ENCODE assay signal across 29 mouse cellular contexts in genomic region chr13:52196917-52197316, GRCm38 (mm10).
A peak's percentile ranks its signal among the peaks of the same experiment; 100 is the strongest.
DNase-seq lines count a peak whose midpoint lies in the region; ATAC-seq lines count a peak whose summit lies in the region.
"Had no signal": no experiment of that assay in that cellular context is flagged by ENCODE, and none has a peak within 500 bp of the region (broad histone marks: within the 10 kb centered on the region; RNA-seq: fewer than 3 reads in every experiment).

No protein-coding gene starts in this region.

- H3K4me2 ChIP-seq in heart, embryonic 11.5 days, result no peak overlapping the region
- no peak overlapping the region for H3K4me2 ChIP-seq in liver, embryonic 12.5 days
- H3K4me2 ChIP-seq in liver, embryonic 11.5 days, result no peak overlapping the region
- H3K4me2 ChIP-seq: embryonic facial prominence, embryonic 13.5 days; forebrain, embryonic 12.5 days; heart, embryonic 15.5 days; hindbrain, embryonic 12.5 days; kidney, embryonic 15.5 days; limb, embryonic 13.5 days; lung, embryonic 14.5 days had no signal

- no peaks in the 10 kb centered on the region for H3K27me3 ChIP-seq in heart, embryonic 11.5 days (ENCODE audit: control insufficient read depth, insufficient read depth, low read length)
- H3K27me3 ChIP-seq in liver, embryonic 12.5 days (replicated peaks), result no peaks in the 10 kb centered on the region
- H3K27me3 ChIP-seq in liver, embryonic 11.5 days (replicated peaks; ENCODE audit: control insufficient read depth, insufficient read depth, low read length), result no peaks in the 10 kb centered on the region
- H3K27me3 ChIP-seq: embryonic facial prominence, embryonic 13.5 days; heart, embryonic 15.5 days; kidney, embryonic 15.5 days; limb, embryonic 13.5 days; Patski had no signal

- no peaks in the 10 kb centered on the region for H3K9me3 ChIP-seq in heart, embryonic 11.5 days (replicated peaks; ENCODE audit: control insufficient read depth, low read length)
- no peaks in the 10 kb centered on the region for H3K9me3 ChIP-seq in liver, embryonic 12.5 days (replicated peaks)
- no peaks in the 10 kb centered on the region for H3K9me3 ChIP-seq in liver, embryonic 11.5 days (ENCODE audit: control insufficient read depth, low read length)
- H3K9me3 ChIP-seq: embryonic facial prominence, embryonic 13.5 days; forebrain, embryonic 12.5 days; G1E; heart, embryonic 15.5 days; hindbrain, embryonic 12.5 days; kidney, embryonic 15.5 days; limb, embryonic 13.5 days had no signal

- peak; percentile 24 to 49 for DNase-seq in heart, adult 18-20 months
- no peak for DNase-seq in liver, embryonic 11.5 days (ENCODE audit: low spot score)
- peak; percentile 79 for DNase-seq in adipocyte (ENCODE audit: low spot score)
- DNase-seq in lung, postnatal 36 days, result peak; percentile 55
- no peak for DNase-seq in frontal cortex, postnatal 25 days (ENCODE audit: low spot score in 2 of 2)
- DNase-seq: adrenal gland, adult 8-10 months; cerebellum, adult 8-10 months; cerebellum, postnatal 36 days; embryo, embryonic 11 days; gastrocnemius, postnatal 36 days; kidney, adult 11 months; kidney, postnatal 36 days; layer of hippocampus, postnatal 36 days; lung, embryonic 14.5 days; midbrain, embryonic 14.5 days; retina, postnatal 1 day; right cerebral cortex, postnatal 25 days; spleen, adult 18-20 months had no signal

- no peaks in the 10 kb centered on the region for H3K36me3 ChIP-seq in heart, embryonic 11.5 days (ENCODE audit: control insufficient read depth, insufficient read depth, low read length)
- no peaks in the 10 kb centered on the region for H3K36me3 ChIP-seq in liver, embryonic 12.5 days
- H3K36me3 ChIP-seq in liver, embryonic 11.5 days (ENCODE audit: control insufficient read depth, insufficient read depth, low read length), result no peaks in the 10 kb centered on the region
- H3K36me3 ChIP-seq: embryonic facial prominence, embryonic 13.5 days; forebrain, embryonic 12.5 days; G1E; heart, embryonic 15.5 days; hindbrain, embryonic 12.5 days; kidney, embryonic 15.5 days; limb, embryonic 13.5 days had no signal

- H3K4me3 ChIP-seq in heart, embryonic 11.5 days (ENCODE audit: low read depth, low read length), result no peak overlapping the region
- no peak overlapping the region for H3K4me3 ChIP-seq in liver, embryonic 12.5 days
- no peak overlapping the region for H3K4me3 ChIP-seq in liver, embryonic 11.5 days (ENCODE audit: low read depth, low read length)
- H3K4me3 ChIP-seq: embryonic facial prominence, embryonic 13.5 days; erythroblast, embryonic 14.5 days; forebrain, embryonic 12.5 days; heart, embryonic 15.5 days; hindbrain, embryonic 12.5 days; kidney, embryonic 15.5 days; limb, embryonic 13.5 days had no signal

- no peak overlapping the region for H3K9ac ChIP-seq in heart, embryonic 11.5 days (ENCODE audit: low read depth, low read length)
- H3K9ac ChIP-seq in liver, embryonic 12.5 days, result no peak overlapping the region
- no peak overlapping the region for H3K9ac ChIP-seq in liver, embryonic 11.5 days (ENCODE audit: low read depth, low read length)
- H3K9ac ChIP-seq: embryonic facial prominence, embryonic 13.5 days; forebrain, embryonic 12.5 days; heart, embryonic 15.5 days; hindbrain, embryonic 12.5 days; kidney, embryonic 15.5 days; limb, embryonic 13.5 days; lung, embryonic 14.5 days had no signal

- no peak for ATAC-seq in heart, embryonic 11.5 days (replicated peaks; ENCODE audit: insufficient number of reproducible peaks, low FRiP score, low TSS enrichment)
- ATAC-seq in liver, embryonic 12.5 days, result 0 out of 2 replicates have a peak, but pooled peaks have one; percentile 32
- ATAC-seq in liver, embryonic 11.5 days (replicated peaks; ENCODE audit: low FRiP score), result no peak
- ATAC-seq: Patski had no signal

- H3K27ac ChIP-seq in heart, embryonic 11.5 days (ENCODE audit: low read depth, low read length), result no peak overlapping the region
- H3K27ac ChIP-seq in liver, embryonic 12.5 days, result no peak overlapping the region
- no peak overlapping the region for H3K27ac ChIP-seq in liver, embryonic 11.5 days (ENCODE audit: low read depth, low read length)
- H3K27ac ChIP-seq: embryonic facial prominence, embryonic 13.5 days; forebrain, embryonic 12.5 days; heart, embryonic 15.5 days; hindbrain, embryonic 12.5 days; kidney, embryonic 15.5 days; limb, embryonic 13.5 days had no signal

- WGBS in heart, embryonic 11.5 days (ENCODE audit: insufficient replicate concordance), result 56% methylated on average over 5 of the region's 5 CpGs
- 58% methylated on average over 5 of the region's 5 CpGs for WGBS in liver, embryonic 12.5 days (ENCODE audit: insufficient replicate concordance)
- WGBS in liver, embryonic 11.5 days, result 58% methylated on average over 5 of the region's 5 CpGs

- H3K4me1 ChIP-seq in heart, embryonic 11.5 days (ENCODE audit: control insufficient read depth, insufficient read depth, low read length), result no peaks in the 10 kb centered on the region
- no peaks in the 10 kb centered on the region for H3K4me1 ChIP-seq in liver, embryonic 12.5 days
- H3K4me1 ChIP-seq in liver, embryonic 11.5 days (replicated peaks; ENCODE audit: control insufficient read depth, insufficient read depth, low read length), result no peaks in the 10 kb centered on the region; the same call in 1 of the 2 replicates
- H3K4me1 ChIP-seq: embryonic facial prominence, embryonic 13.5 days; limb, embryonic 13.5 days had no signal

Comparison
In these comparisons a context has a peak if more than half of its experiments do, and no peak if none do; other contexts are left out.
1. DNase-seq: peak in heart, adult 18-20 months (2 of 2), adipocyte (single experiment) and lung, postnatal 36 days (single experiment); none in liver, embryonic 11.5 days (single experiment) and frontal cortex, postnatal 25 days (0 of 2).